Comparison of ENCODE assay signal across 17 mouse cellular contexts in genomic region chr19:56669468-56669867, GRCm38 (mm10). TPM values are rescaled to one million over a fixed set of nuclear protein-coding genes. Genes with fewer than 3 reads are reported as not detected.
DNase-seq lines count a peak whose midpoint lies in the region; ATAC-seq and TF ChIP-seq lines count a peak whose summit lies in the region.
"Had no signal": no experiment of that assay in that cellular context is flagged by ENCODE, and none has a peak within 500 bp of the region (broad histone marks: within the 10 kb centered on the region; RNA-seq: fewer than 3 reads in every experiment).

No protein-coding gene starts in this region.

- H3K36me3 ChIP-seq in heart, embryonic 13.5 days = no peaks in the 10 kb centered on the region
- H3K36me3 ChIP-seq in lung, embryonic 14.5 days (ENCODE audit: insufficient read depth) = no peaks in the 10 kb centered on the region
- no peaks in the 10 kb centered on the region for H3K36me3 ChIP-seq in embryonic facial prominence, embryonic 10.5 days (replicated peaks)
- H3K36me3 ChIP-seq: embryonic facial prominence, embryonic 12.5 days; forebrain, embryonic 15.5 days; hindbrain, embryonic 10.5 days; limb, embryonic 13.5 days; liver, embryonic 13.5 days had no signal

- H3K27me3 ChIP-seq in heart, embryonic 13.5 days (replicated peaks) = no peaks in the 10 kb centered on the region
- no peaks in the 10 kb centered on the region for H3K27me3 ChIP-seq in lung, embryonic 14.5 days (ENCODE audit: insufficient read depth, low read length)
- H3K27me3 ChIP-seq in embryonic facial prominence, embryonic 10.5 days (replicated peaks; ENCODE audit: low read depth, poor library complexity, severe bottlenecking) = no peaks in the 10 kb centered on the region; the same call in 1 of the 2 replicates
- H3K27me3 ChIP-seq: forebrain, embryonic 15.5 days; liver, embryonic 13.5 days had no signal

- WGBS in heart, embryonic 13.5 days = 54% methylated on average over 7 of the region's 7 CpGs
- 48% methylated on average over 7 of the region's 7 CpGs for WGBS in lung, embryonic 14.5 days
- WGBS in embryonic facial prominence, embryonic 10.5 days = 64% methylated on average over 7 of the region's 7 CpGs

- H3K27ac ChIP-seq in heart, embryonic 13.5 days (replicated peaks) = peak overlapping the region; percentile 87
- peak overlapping the region; percentile 71 for H3K27ac ChIP-seq in lung, embryonic 14.5 days (ENCODE audit: low read depth)
- H3K27ac ChIP-seq in embryonic facial prominence, embryonic 10.5 days (replicated peaks) = peak overlapping the region; percentile 3; the same call in 1 of the 2 replicates
- H3K27ac ChIP-seq: embryonic facial prominence, embryonic 12.5 days; forebrain, embryonic 15.5 days; hindbrain, embryonic 10.5 days; limb, embryonic 13.5 days; liver, embryonic 13.5 days had no signal

- no peaks in the 10 kb centered on the region for H3K9me3 ChIP-seq in heart, embryonic 13.5 days
- no peaks in the 10 kb centered on the region for H3K9me3 ChIP-seq in lung, embryonic 14.5 days (ENCODE audit: low read depth, low read length)
- H3K9me3 ChIP-seq in embryonic facial prominence, embryonic 10.5 days = no peaks in the 10 kb centered on the region; the same call in 1 of the 2 replicates
- H3K9me3 ChIP-seq: embryonic facial prominence, embryonic 12.5 days; forebrain, embryonic 15.5 days; hindbrain, embryonic 10.5 days; limb, embryonic 13.5 days; liver, embryonic 13.5 days had no signal

- no peak overlapping the region for H3K4me3 ChIP-seq in heart, embryonic 13.5 days
- H3K4me3 ChIP-seq in lung, embryonic 14.5 days (ENCODE audit: low read depth, low read length) = no peak overlapping the region
- H3K4me3 ChIP-seq in embryonic facial prominence, embryonic 10.5 days = no peak overlapping the region
- H3K4me3 ChIP-seq: embryonic facial prominence, embryonic 12.5 days; forebrain, embryonic 15.5 days; hindbrain, embryonic 10.5 days; limb, embryonic 13.5 days; liver, embryonic 13.5 days had no signal

- intact Hi-C loops in heart, postnatal 36 days (cut with DNase I) = no loop called here

- no peak for DNase-seq in heart, postnatal 36 days
- DNase-seq in lung, embryonic 14.5 days = no peak
- DNase-seq in lung, postnatal 25 days (ENCODE audit: low spot score) = no peak
- peak; percentile 72 for DNase-seq in R1 (ENCODE audit: low read depth, low spot score)
- DNase-seq in embryonic facial prominence, embryonic 10.5 days (ENCODE audit: low spot score) = no peak
- DNase-seq in thymus, postnatal 14 days = no peak
- DNase-seq: adrenal gland, adult 8-10 months; cerebellum, adult 9-10 months; gastrocnemius, postnatal 14 days; liver, embryonic 13.5 days; thymus, postnatal 36 days had no signal

- ATAC-seq in heart, embryonic 13.5 days (ENCODE audit: extremely low read depth, insufficient number of reproducible peaks, low FRiP score, low TSS enrichment) = no peak
- no peak for ATAC-seq in lung, embryonic 14.5 days (ENCODE audit: insufficient read depth)
- ATAC-seq: forebrain, embryonic 15.5 days had no signal

- peaks cover 22% of the 10 kb centered on the region for H3K4me1 ChIP-seq in heart, embryonic 13.5 days
- peaks cover 4% of the 10 kb centered on the region; the same call in 1 of the 2 replicates for H3K4me1 ChIP-seq in lung, embryonic 14.5 days (ENCODE audit: insufficient read depth)
- H3K4me1 ChIP-seq in embryonic facial prominence, embryonic 10.5 days = peaks cover 21% of the 10 kb centered on the region
- H3K4me1 ChIP-seq: forebrain, embryonic 15.5 days; liver, embryonic 13.5 days had no signal

- peak overlapping the region; percentile 64 for H3K9ac ChIP-seq in heart, embryonic 13.5 days
- H3K9ac ChIP-seq in lung, embryonic 14.5 days = no peak overlapping the region
- H3K9ac ChIP-seq: embryonic facial prominence, embryonic 12.5 days; forebrain, embryonic 15.5 days; limb, embryonic 13.5 days; liver, embryonic 13.5 days had no signal

- TF ChIP-seq CTCF in lung, embryonic 14.5 days (IDR thresholded peaks at IDR 0.05; ENCODE audit: low read depth) = no peak

- H3K4me2 ChIP-seq in heart, embryonic 13.5 days = peak overlapping the region; percentile 8
- H3K4me2 ChIP-seq in lung, embryonic 14.5 days = no peak overlapping the region
- H3K4me2 ChIP-seq: embryonic facial prominence, embryonic 12.5 days; forebrain, embryonic 15.5 days; limb, embryonic 13.5 days; liver, embryonic 13.5 days had no signal

RNA-seq across cellular contexts. Expression of gene Adrb1, which starts 52.5 kb away (rescaled TPM):
- 2.9 and 3.0 TPM in 2 replicates for polyA plus RNA-seq in heart, embryonic 13.5 days (2015; fragmentation: Nextera tagmentation; extraction: Ambion mirVana)
- 10 to 100 TPM; 22.5 to 27.4 TPM for total RNA-seq in heart, postnatal 36 days (2021)
- polyA plus RNA-seq in lung, embryonic 14.5 days (2014; fragmentation: Nextera tagmentation; extraction: Ambion mirVana) = 1.2 and 1.6 TPM in 2 replicates
- polyA plus RNA-seq in embryonic facial prominence, embryonic 10.5 days (2016; fragmentation: Nextera tagmentation; extraction: Ambion mirVana) = 0.24 and 0.26 TPM in 2 replicates
- total RNA-seq: common myeloid progenitor, adult 5-6 weeks had no signal

Comparison
In these comparisons a context has a peak if more than half of its experiments do, and no peak if none do; other contexts are left out.
1. H3K27ac ChIP-seq: peak in every context shown above with its lines; median percentile 87 in heart, embryonic 13.5 days; 71 in lung, embryonic 14.5 days; 3 in embryonic facial prominence, embryonic 10.5 days.